Mouse (Mus musculus) CH12.LX (cell line): Measurements from ENCODE around the gene Timmdc1. TPM values are rescaled to one million over a fixed set of nuclear protein-coding genes. Genes with fewer than 3 reads are reported as not detected.

ENCODE experiments used
- DNase-seq: peaks from one replicate; pipeline ENCODE4 v3.0.0-alpha.2; 2013; ENCODE audit errors: extremely low read depth
- H3K27ac ChIP-seq: 2 replicates; pipeline ENCODE4 v1.5.1; 2012; ENCODE audit warnings: low read depth, mild to moderate bottlenecking, control low read depth, moderate library complexity; ENCODE audit not compliant: insufficient read depth
- H3K27me3 ChIP-seq: replicated peaks from 2 replicates; pipeline ENCODE3; 2012; ENCODE audit warnings: inconsistent platforms
- H3K36me3 ChIP-seq, 2 experiments: replicated peaks in 1 of 2; 2 replicates each; pipeline versions ENCODE3 to v1.6.1; 2012; ENCODE audit warnings: inconsistent platforms in 1 of 2, low read length in 1 of 2, mild to moderate bottlenecking in 1 of 2, mixed read lengths in 1 of 2, moderate library complexity in 1 of 2; ENCODE audit not compliant: control insufficient read depth in 1 of 2, insufficient read depth in 1 of 2
- H3K4me1 ChIP-seq, 2 experiments: 2 replicates each; pipeline ENCODE4 v1.6.1; 2012; ENCODE audit warnings: inconsistent platforms in 1 of 2, moderate library complexity in 1 of 2; ENCODE audit not compliant: insufficient read depth in 2 of 2, control insufficient read depth in 1 of 2
- H3K4me2 ChIP-seq: 2 replicates; pipeline ENCODE4 v1.6.1; 2012; ENCODE audit warnings: low read depth, mild to moderate bottlenecking, control low read depth; ENCODE audit not compliant: poor library complexity, insufficient read depth, severe bottlenecking
- H3K4me3 ChIP-seq, 3 experiments: fragments of 150-350 bp in 1 of 3; sonication (generic) in 1 of 3; replicated peaks in 1 of 3; 2 replicates each; pipeline versions ENCODE3 to v1.5.1; 2011 to 2012; ENCODE audit warnings: low read depth in 2 of 3, low read length in 2 of 3, mild to moderate bottlenecking in 2 of 3, moderate library complexity in 2 of 3, control low read depth in 1 of 3, improper control_type of control experiment in 1 of 3, inconsistent platforms in 1 of 3, mixed read lengths in 1 of 3; ENCODE audit not compliant: poor library complexity in 1 of 3
- H3K79me2 ChIP-seq: replicated peaks from 2 replicates; pipeline ENCODE4 v1.6.1; 2012; ENCODE audit warnings: mild to moderate bottlenecking, moderate library complexity; ENCODE audit not compliant: control insufficient read depth, poor library complexity, insufficient read depth, severe bottlenecking; ENCODE audit errors: extremely low read depth
- H3K9ac ChIP-seq: 2 replicates; pipeline ENCODE4 v1.6.1; 2012; ENCODE audit warnings: low read depth, mild to moderate bottlenecking, control low read depth, moderate library complexity; ENCODE audit not compliant: insufficient read depth
- H3K9me3 ChIP-seq: replicated peaks from 2 replicates; pipeline ENCODE3; 2012; ENCODE audit warnings: low read length, inconsistent platforms, mixed read lengths
- BHLHE40 ChIP-seq: IDR thresholded peaks from 2 replicates; pipeline ENCODE4 v1.6.1; 2011; ENCODE audit warnings: mild to moderate bottlenecking, low read depth, low read length, improper control_type of control experiment
- CHD1 ChIP-seq: IDR thresholded peaks from 2 replicates; pipeline ENCODE4 v1.6.1; 2012; ENCODE audit warnings: low read depth, low read length, improper control_type of control experiment, inconsistent platforms
- EP300 ChIP-seq: IDR thresholded peaks from 2 replicates; pipeline ENCODE4 v1.6.1; 2011; ENCODE audit warnings: low read length, improper control_type of control experiment
- GABPA ChIP-seq: IDR thresholded peaks from 2 replicates; pipeline ENCODE4 v1.6.1; 2012; ENCODE audit warnings: low read depth, low read length, improper control_type of control experiment, inconsistent platforms; ENCODE audit not compliant: insufficient replicate concordance
- HCFC1 ChIP-seq: IDR thresholded peaks from 2 replicates; pipeline ENCODE4 v1.6.1; 2012; ENCODE audit warnings: low read depth, mild to moderate bottlenecking, inconsistent platforms, low read length, improper control_type of control experiment
- KAT2A ChIP-seq: IDR thresholded peaks from 2 replicates; pipeline ENCODE4 v1.6.1; 2012; ENCODE audit warnings: low read length, improper control_type of control experiment, inconsistent platforms; ENCODE audit not compliant: insufficient replicate concordance
- MAFK ChIP-seq: IDR thresholded peaks from 2 replicates; pipeline ENCODE4 v1.6.1; 2011; ENCODE audit warnings: low read length, improper control_type of control experiment; ENCODE audit not compliant: insufficient replicate concordance
- MAZ ChIP-seq: IDR thresholded peaks from 2 replicates; pipeline ENCODE4 v1.6.1; 2012; ENCODE audit warnings: low read depth, mild to moderate bottlenecking, inconsistent platforms, low read length, improper control_type of control experiment, moderate library complexity
- MEF2A ChIP-seq: IDR thresholded peaks from 2 replicates; pipeline ENCODE4 v1.6.1; 2014; ENCODE audit warnings: low read depth, mild to moderate bottlenecking, inconsistent platforms, low read length, improper control_type of control experiment, borderline replicate concordance
- MYC ChIP-seq: IDR thresholded peaks from 2 replicates; pipeline ENCODE4 v1.6.1; 2011; ENCODE audit warnings: low read depth, mild to moderate bottlenecking, improper control_type of control experiment, low read length
- PAX5 ChIP-seq: IDR thresholded peaks from 2 replicates; pipeline ENCODE4 v1.6.1; 2012; ENCODE audit warnings: low read length, inconsistent platforms, mixed read lengths
- POLR2A ChIP-seq: IDR thresholded peaks from 2 replicates; pipeline ENCODE4 v1.6.1; 2011; ENCODE audit warnings: low read depth, mild to moderate bottlenecking, improper control_type of control experiment, low read length
- SMC3 ChIP-seq: IDR thresholded peaks from 2 replicates; pipeline ENCODE4 v1.6.1; 2011; ENCODE audit warnings: low read depth, low read length, improper control_type of control experiment
- ZC3H11A ChIP-seq: IDR thresholded peaks from 2 replicates; pipeline ENCODE4 v1.6.1; 2012; ENCODE audit warnings: low read depth, mild to moderate bottlenecking, inconsistent platforms, low read length, improper control_type of control experiment
- ZMIZ1 ChIP-seq: IDR thresholded peaks from 2 replicates; pipeline ENCODE4 v1.6.1; 2012; ENCODE audit warnings: low read depth, mild to moderate bottlenecking, inconsistent platforms, low read length, improper control_type of control experiment
- ZNF384 ChIP-seq: IDR thresholded peaks from 2 replicates; pipeline ENCODE4 v1.6.1; 2012; ENCODE audit warnings: low read depth, low read length, improper control_type of control experiment, inconsistent platforms
- dilution Hi-C: fragments of 300-500 bp; cut with MboI; formaldehyde crosslinking; loops from 2 replicates; pipeline ENCODE4 v1.14.3; 2020; ENCODE audit warnings: low sequenced_read_pairs; ENCODE audit not compliant: extremely low pct_unique_long_range_greater_than_20kb, extremely low pct_ligation_motif_present
- in situ Hi-C: fragments of 300-500 bp; cut with MboI; formaldehyde crosslinking; loops from 3 replicates; pipeline ENCODE4 v1.14.3; 2019; ENCODE audit warnings: low sequenced_read_pairs, low pct_ligation_motif_present, low pct_unique_long_range_greater_than_20kb, mixed read lengths
- polyA plus RNA-seq: library from polyadenylated mRNA; unstranded; fragments of >175 nt; gene quantifications from 2 replicates; pipeline ENCODE4 v1.2.1, GENCODE M21; 2012; ENCODE audit warnings: low read depth; ENCODE audit not compliant: insufficient read length
- total RNA-seq, 2 experiments: library from RNA; depleted of rRNA; stranded (reverse); fragments of 300-350 nt in 1 of 2; fragments of >200 nt in 1 of 2; gene quantifications; 2 replicates each; pipeline ENCODE4 v1.2.3; 2012 to 2014

Gene Timmdc1
- total and polyA plus RNA-seq, 3 experiments = 32.5 to 49.7 (median 45.1) TPM

DNA sequence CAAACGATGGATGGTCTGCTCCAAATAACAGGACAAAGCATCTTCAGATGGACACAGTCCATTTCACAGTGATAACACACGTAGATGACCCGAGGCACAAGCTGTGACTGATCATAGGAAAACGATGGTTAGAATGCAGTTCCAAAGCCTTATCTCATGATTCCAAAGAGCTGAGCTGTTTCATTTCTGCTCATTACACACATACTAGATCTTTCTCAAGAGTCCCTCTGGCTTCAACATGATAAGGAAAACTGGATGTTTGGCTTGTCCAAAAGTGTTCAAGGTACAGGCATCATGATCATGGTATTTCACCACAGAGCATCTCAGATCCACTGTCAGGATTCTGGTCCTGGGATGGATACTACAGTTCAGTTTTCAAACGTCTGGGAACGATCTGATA lies 3.8 kb upstream of the Timmdc1 start:
- dilution Hi-C loops = no loop called here
- H3K4me3 ChIP-seq = no peak overlapping the region
- H3K9ac ChIP-seq = no peak overlapping the region
- H3K27ac ChIP-seq = no peak overlapping the region
- H3K4me2 ChIP-seq = no peak overlapping the region
- no peaks in the 10 kb centered on the region for H3K9me3 ChIP-seq
- H3K36me3 ChIP-seq = peaks cover 58 to 72% of the 10 kb centered on the region in 2 experiments
- peaks cover 3 to 15% of the 10 kb centered on the region in 2 experiments; a peak in 2 of 4 replicates for H3K4me1 ChIP-seq
- no peak for DNase-seq
- in situ Hi-C loops = no loop called here
- H3K79me2 ChIP-seq = peaks cover 24% of the 10 kb centered on the region
- TF ChIP-seq SMC3 = no peak
- TF ChIP-seq KAT2A = no peak
- TF ChIP-seq MAFK = no peak
- TF ChIP-seq CHD1 = no peak
- TF ChIP-seq HCFC1 = no peak
- no peak for TF ChIP-seq ZC3H11A
- TF ChIP-seq POLR2A = no peak
- TF ChIP-seq MAZ = no peak
- no peak for TF ChIP-seq MYC
- TF ChIP-seq ZMIZ1 = no peak
- no peak for TF ChIP-seq EP300
- TF ChIP-seq MEF2A = no peak
- no peak for TF ChIP-seq GABPA
- TF ChIP-seq BHLHE40 = no peak
- H3K27me3 ChIP-seq = no peaks in the 10 kb centered on the region

- Histone ChIP-seq H3K4me1 (peaks cover 5 to 42% of the 10 kb centered on the region in 2 experiments; a peak in 3 of 4 replicates), H3K4me2 (peak overlapping the region; percentile 99), H3K9me3 (no peaks in the 10 kb centered on the region), H3K4me3 (peak overlapping the region; percentile 53 to 72 (median 65)), H3K9ac (peak overlapping the region; percentile 72), H3K79me2 (peaks cover 33% of the 10 kb centered on the region)
- dilution Hi-C loops = no loop called here
- no peak for TF ChIP-seq PAX5
- peak; percentile 90 for TF ChIP-seq ZNF384
- TF ChIP-seq, all 38 proteins: peak for 1
- in situ Hi-C loops = loop anchor here (25.0 kb wide), 1 partner anchor 509 kb away; no protein-coding TSS in a partner anchor
- peaks cover 32 to 51% of the 10 kb centered on the region in 2 experiments for H3K36me3 ChIP-seq
- no peak for DNase-seq
- H3K27me3 ChIP-seq = no peaks in the 10 kb centered on the region
- no peak overlapping the region for H3K27ac ChIP-seq
Measured at GRCm38 (mm10) chr16:38521211-38521987, 1.1 kb downstream of the Timmdc1 start.
